ENCODE assay signal across 8 mouse cellular contexts in the genomic region with DNA sequence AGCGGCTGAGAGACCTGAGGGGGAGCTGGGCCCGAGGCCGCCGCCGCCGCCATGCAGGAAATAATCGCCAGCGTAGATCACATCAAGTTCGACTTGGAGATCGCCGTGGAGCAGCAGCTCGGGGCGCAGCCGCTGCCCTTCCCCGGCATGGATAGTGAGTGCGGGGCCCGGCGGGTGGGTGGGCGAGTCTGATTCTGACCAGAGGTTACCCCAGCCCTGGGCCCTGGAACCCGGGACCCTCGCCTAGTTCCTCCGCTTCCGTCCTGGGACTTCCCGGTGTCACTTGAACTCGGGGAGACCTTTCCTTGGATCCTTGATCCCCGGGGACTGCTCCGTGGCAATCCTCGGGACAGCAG. TPM values are rescaled to one million over a fixed set of nuclear protein-coding genes. Genes with fewer than 3 reads are reported as not detected.
A peak's percentile ranks its signal among the peaks of the same experiment; 100 is the strongest.
DNase-seq lines count a peak whose midpoint lies in the region; ATAC-seq and TF ChIP-seq lines count a peak whose summit lies in the region.

No protein-coding gene starts in this region.

- peak overlapping the region; percentile 90 for H3K9ac ChIP-seq in embryonic facial prominence, embryonic 15.5 days
- H3K9ac ChIP-seq in intestine, postnatal 0 days (ENCODE audit: low read depth, low read length): peak overlapping the region; percentile 95
- H3K9ac ChIP-seq in neural tube, embryonic 14.5 days (replicated peaks; ENCODE audit: low read depth, low read length): peak overlapping the region; percentile 90

- ATAC-seq in embryonic facial prominence, embryonic 15.5 days (ENCODE audit: insufficient number of reproducible peaks, low FRiP score, low TSS enrichment, low read depth): peak; percentile 9; the same call in 1 of the 2 replicates
- ATAC-seq in intestine, postnatal 0 days: peak; percentile 28; the same call in 1 of the 2 replicates
- ATAC-seq in neural tube, embryonic 14.5 days (ENCODE audit: low read depth): peak; percentile 61

- H3K4me3 ChIP-seq in left cerebral cortex, adult 2 months: peak overlapping the region; percentile 67
- H3K4me3 ChIP-seq in embryonic facial prominence, embryonic 15.5 days (replicated peaks): peak overlapping the region; percentile 97
- peak overlapping the region; percentile 86 for H3K4me3 ChIP-seq in intestine, postnatal 0 days (ENCODE audit: low read depth, low read length)
- peak overlapping the region; percentile 87 for H3K4me3 ChIP-seq in neural tube, embryonic 14.5 days (ENCODE audit: low read depth, low read length)

- no peak for DNase-seq in left cerebral cortex, adult 2 months (ENCODE audit: extremely low spot score in 1 of 2, low spot score in 2 of 2)
- no peak for DNase-seq in left cerebral cortex, adult 8-10 months (ENCODE audit: low spot score in 2 of 2)
- no peak for DNase-seq in left cerebral cortex, postnatal 36 days (ENCODE audit: low spot score in 2 of 2)
- no peak for DNase-seq in urinary bladder, adult 2 months (ENCODE audit: low spot score)
- no peak for DNase-seq in cerebellum, postnatal 25 days

- H3K9me3 ChIP-seq in embryonic facial prominence, embryonic 15.5 days (replicated peaks): no peaks in the 10 kb centered on the region
- H3K9me3 ChIP-seq in intestine, postnatal 0 days (ENCODE audit: control insufficient read depth): no peaks in the 10 kb centered on the region
- no peaks in the 10 kb centered on the region for H3K9me3 ChIP-seq in neural tube, embryonic 14.5 days (ENCODE audit: control insufficient read depth, low read length)

- intact Hi-C loops in left cerebral cortex, adult 2 months (cut with DNase I): loop anchor here (1.0 to 2.0 kb wide), 3 partner anchors 24 to 37 kb away; a partner anchor contains a TSS
- intact Hi-C loops in left cerebral cortex, postnatal 36 days (cut with DNase I): loop anchor here (2.0 kb wide), 1 partner anchor 26 kb away; a partner anchor contains a TSS

- no peaks in the 10 kb centered on the region for H3K27me3 ChIP-seq in embryonic facial prominence, embryonic 15.5 days
- H3K27me3 ChIP-seq in intestine, postnatal 0 days (replicated peaks; ENCODE audit: control insufficient read depth, insufficient read depth, low read length): no peaks in the 10 kb centered on the region
- H3K27me3 ChIP-seq in neural tube, embryonic 14.5 days (ENCODE audit: control insufficient read depth, insufficient read depth, low read length): no peaks in the 10 kb centered on the region; the same call in 1 of the 2 replicates

- peaks cover 30% of the 10 kb centered on the region for H3K4me1 ChIP-seq in embryonic facial prominence, embryonic 15.5 days
- H3K4me1 ChIP-seq in intestine, postnatal 0 days (replicated peaks; ENCODE audit: control insufficient read depth, insufficient read depth, low read length): no peaks in the 10 kb centered on the region
- peaks cover 22% of the 10 kb centered on the region for H3K4me1 ChIP-seq in neural tube, embryonic 14.5 days (ENCODE audit: control insufficient read depth, insufficient read depth, low read length)

- peak overlapping the region; percentile 75 for H3K4me2 ChIP-seq in embryonic facial prominence, embryonic 15.5 days (replicated peaks)
- peak overlapping the region; percentile 82 for H3K4me2 ChIP-seq in intestine, postnatal 0 days (replicated peaks; ENCODE audit: low read depth)
- peak overlapping the region; percentile 94 for H3K4me2 ChIP-seq in neural tube, embryonic 14.5 days (ENCODE audit: low read depth, low read length)

- whole genome bisulfite sequencing in embryonic facial prominence, embryonic 15.5 days: under 1% methylated on average over 28 of the region's 28 CpGs
- under 1% methylated on average over 27 of the region's 28 CpGs for WGBS in intestine, postnatal 0 days
- 0% methylated on average over 28 of the region's 28 CpGs for WGBS in neural tube, embryonic 14.5 days

- no peak for TF ChIP-seq CTCF in left cerebral cortex, adult 2 months (IDR thresholded peaks at IDR 0.05)
- no peak for TF ChIP-seq CTCF in intestine, postnatal 0 days (IDR thresholded peaks at IDR 0.05; ENCODE audit: low read depth)

- peak overlapping the region; percentile 85 for H3K27ac ChIP-seq in left cerebral cortex, adult 2 months
- H3K27ac ChIP-seq in embryonic facial prominence, embryonic 15.5 days (replicated peaks): peak overlapping the region; percentile 91
- peak overlapping the region; percentile 68 for H3K27ac ChIP-seq in intestine, postnatal 0 days (ENCODE audit: low read depth, low read length)
- H3K27ac ChIP-seq in neural tube, embryonic 14.5 days (ENCODE audit: low read depth, low read length): 0 out of 2 replicates have a peak overlapping the region, but pooled peaks have one; percentile 28

- H3K36me3 ChIP-seq in embryonic facial prominence, embryonic 15.5 days: peaks cover 43% of the 10 kb centered on the region
- peaks cover 30% of the 10 kb centered on the region for H3K36me3 ChIP-seq in intestine, postnatal 0 days (ENCODE audit: control insufficient read depth, insufficient read depth)
- H3K36me3 ChIP-seq in neural tube, embryonic 14.5 days (ENCODE audit: control insufficient read depth, insufficient read depth, low read length): peaks cover 33% of the 10 kb centered on the region

RNA-seq across cellular contexts. Expression of a gene that starts 0.3 kb away (rescaled TPM):
- total RNA-seq in left cerebral cortex, adult 2 months (2021): 10 to 100 TPM; 25.6 to 26.0 TPM
- total RNA-seq in left cerebral cortex, adult 8-10 months (2022): 10 to 100 TPM; 19.2 to 25.9 (median 22.6) TPM
- polyA plus RNA-seq in embryonic facial prominence, embryonic 15.5 days (2015; fragmentation: Nextera tagmentation; extraction: Ambion mirVana): 46.3 and 47.6 TPM in 2 replicates
- 23.1 and 23.4 TPM in 2 replicates for polyA plus RNA-seq in intestine, postnatal 0 days (2015; fragmentation: Nextera tagmentation; extraction: Ambion mirVana)
- 30.1 and 31.3 TPM in 2 replicates for polyA plus RNA-seq in neural tube, embryonic 14.5 days (2014; fragmentation: Nextera tagmentation; extraction: Ambion mirVana)
- total RNA-seq in left cerebral cortex, postnatal 36 days (2021): 10 to 100 TPM; 23.2 to 26.9 TPM
- polyA plus RNA-seq in urinary bladder, adult 2 months (2012; rRNA removed): 20.4 and 25.4 TPM in 2 replicates

RNA-seq across cellular contexts. Expression of a gene that starts 0.4 kb away (rescaled TPM):
- 10 to 100 TPM; 19.4 to 21.9 TPM for total RNA-seq in left cerebral cortex, adult 2 months (2021)
- total RNA-seq in left cerebral cortex, adult 8-10 months (2022): 10 to 100 TPM; 20.2 to 23.4 (median 21.8) TPM
- 16.9 and 18.0 TPM in 2 replicates for polyA plus RNA-seq in embryonic facial prominence, embryonic 15.5 days (2015; fragmentation: Nextera tagmentation; extraction: Ambion mirVana)
- 9.3 and 9.9 TPM in 2 replicates for polyA plus RNA-seq in intestine, postnatal 0 days (2015; fragmentation: Nextera tagmentation; extraction: Ambion mirVana)
- polyA plus RNA-seq in neural tube, embryonic 14.5 days (2014; fragmentation: Nextera tagmentation; extraction: Ambion mirVana): 15.9 and 17.8 TPM in 2 replicates
- total RNA-seq in left cerebral cortex, postnatal 36 days (2021): 10 to 100 TPM; 20.7 to 21.9 TPM
- 12.9 TPM in 2 replicates for polyA plus RNA-seq in urinary bladder, adult 2 months (2012; rRNA removed)

RNA-seq across cellular contexts. Expression of a gene that starts 24.6 kb away (rescaled TPM):
- total RNA-seq in left cerebral cortex, adult 2 months (2021): 100 to 1,000 TPM; 217 to 220 TPM
- total RNA-seq in left cerebral cortex, adult 8-10 months (2022): 100 to 1,000 TPM; 243 to 395 (median 326) TPM
- polyA plus RNA-seq in embryonic facial prominence, embryonic 15.5 days (2015; fragmentation: Nextera tagmentation; extraction: Ambion mirVana): 616 and 640 TPM in 2 replicates
- 765 and 832 TPM in 2 replicates for polyA plus RNA-seq in intestine, postnatal 0 days (2015; fragmentation: Nextera tagmentation; extraction: Ambion mirVana)
- 539 and 628 TPM in 2 replicates for polyA plus RNA-seq in neural tube, embryonic 14.5 days (2014; fragmentation: Nextera tagmentation; extraction: Ambion mirVana)
- total RNA-seq in left cerebral cortex, postnatal 36 days (2021): 100 to 1,000 TPM; 219 to 270 TPM
- 266 and 278 TPM in 2 replicates for polyA plus RNA-seq in urinary bladder, adult 2 months (2012; rRNA removed)

RNA-seq across cellular contexts. Expression of a gene that starts 27.1 kb away (rescaled TPM):
- total RNA-seq in left cerebral cortex, adult 2 months (2021): 10 to 100 TPM; 69.4 to 69.6 TPM
- 10 to 100 TPM; 70.3 to 76.5 (median 74.1) TPM for total RNA-seq in left cerebral cortex, adult 8-10 months (2022)
- 178 and 183 TPM in 2 replicates for polyA plus RNA-seq in embryonic facial prominence, embryonic 15.5 days (2015; fragmentation: Nextera tagmentation; extraction: Ambion mirVana)
- 155 and 160 TPM in 2 replicates for polyA plus RNA-seq in intestine, postnatal 0 days (2015; fragmentation: Nextera tagmentation; extraction: Ambion mirVana)
- polyA plus RNA-seq in neural tube, embryonic 14.5 days (2014; fragmentation: Nextera tagmentation; extraction: Ambion mirVana): 182 and 198 TPM in 2 replicates
- total RNA-seq in left cerebral cortex, postnatal 36 days (2021): 10 to 100 TPM; 78.7 to 89.9 TPM
- polyA plus RNA-seq in urinary bladder, adult 2 months (2012; rRNA removed): 80.5 and 98.6 TPM in 2 replicates

RNA-seq across cellular contexts. Expression of a gene that starts 27.2 kb away (rescaled TPM):
- total RNA-seq in left cerebral cortex, adult 2 months (2021): 10 to 100 TPM; 92.5 to 96.0 TPM
- 100 to 1,000 TPM in 1 of 4 experiments, 10 to 100 TPM in 3; 77.5 to 101 (median 86.1) TPM for total RNA-seq in left cerebral cortex, adult 8-10 months (2022)
- 93.7 and 108 TPM in 2 replicates for polyA plus RNA-seq in embryonic facial prominence, embryonic 15.5 days (2015; fragmentation: Nextera tagmentation; extraction: Ambion mirVana)
- polyA plus RNA-seq in intestine, postnatal 0 days (2015; fragmentation: Nextera tagmentation; extraction: Ambion mirVana): 49.4 and 55.5 TPM in 2 replicates
- 98.1 and 109 TPM in 2 replicates for polyA plus RNA-seq in neural tube, embryonic 14.5 days (2014; fragmentation: Nextera tagmentation; extraction: Ambion mirVana)
- 100 to 1,000 TPM in 1 of 2 experiments, 10 to 100 TPM in 1; 93.9 to 102 TPM for total RNA-seq in left cerebral cortex, postnatal 36 days (2021)
- 51.4 and 62.5 TPM in 2 replicates for polyA plus RNA-seq in urinary bladder, adult 2 months (2012; rRNA removed)

Comparison
In these comparisons a context has a peak if more than half of its experiments do, and no peak if none do; other contexts are left out.
1. H3K27ac ChIP-seq: peak in every context shown above with its lines; median percentile 91 in embryonic facial prominence, embryonic 15.5 days; 85 in left cerebral cortex, adult 2 months; 68 in intestine, postnatal 0 days; 28 in neural tube, embryonic 14.5 days.
2. ATAC-seq: peak in every context shown above with its lines; median percentile 61 in neural tube, embryonic 14.5 days; 28 in intestine, postnatal 0 days; 9 in embryonic facial prominence, embryonic 15.5 days.